Mouse (Mus musculus) embryonic facial prominence, embryonic 15.5 days (tissue): ENCODE results near the gene Akap8. TPM values are rescaled to one million over a fixed set of nuclear protein-coding genes. Genes with fewer than 3 reads are reported as not detected.

Source experiments
- ATAC-seq: fragments of 200-750 bp; cut with Nextera tagmentation; 2 replicates; pipeline ENCODE4 v1.8.0; 2017; ENCODE audit warnings: low read depth, moderate TSS enrichment; ENCODE audit not compliant: insufficient number of reproducible peaks, low FRiP score, low TSS enrichment
- H3K27ac ChIP-seq: fragments of 300-500 bp; sonication (generic); replicated peaks from 2 replicates; pipeline ENCODE4 v1.5.1; 2015; ENCODE audit warnings: mild to moderate bottlenecking, inconsistent platforms
- H3K27me3 ChIP-seq: fragments of 300-500 bp; sonication (generic); 2 replicates; pipeline ENCODE4 v1.6.1; 2015; ENCODE audit warnings: inconsistent platforms
- H3K36me3 ChIP-seq: fragments of 300-500 bp; sonication (generic); 2 replicates; pipeline ENCODE4 v1.6.1; 2015; ENCODE audit warnings: mild to moderate bottlenecking, inconsistent platforms
- H3K4me1 ChIP-seq: fragments of 300-500 bp; sonication (generic); 2 replicates; pipeline ENCODE4 v1.6.1; 2015; ENCODE audit warnings: inconsistent platforms
- H3K4me2 ChIP-seq: fragments of 300-500 bp; sonication (generic); replicated peaks from 2 replicates; pipeline ENCODE4 v1.6.1; 2015; ENCODE audit warnings: mild to moderate bottlenecking, inconsistent platforms
- H3K4me3 ChIP-seq: fragments of 300-500 bp; sonication (generic); replicated peaks from 2 replicates; pipeline ENCODE4 v1.5.1; 2015; ENCODE audit warnings: mild to moderate bottlenecking, inconsistent platforms
- H3K9ac ChIP-seq: fragments of 300-500 bp; sonication (generic); 2 replicates; pipeline ENCODE4 v1.6.1; 2015; ENCODE audit warnings: inconsistent platforms
- H3K9me3 ChIP-seq: fragments of 300-500 bp; sonication (generic); replicated peaks from 2 replicates; pipeline ENCODE4 v1.6.1; 2016; ENCODE audit warnings: inconsistent platforms
- WGBS: fragments of 180-500 bp; shearing (Covaris S2); methylation state at CpG from one replicate; pipeline ENCODE4 v1.1.7; 2015; 5-methylcytosine and 5-hydroxymethylcytosine counted together
- polyA plus RNA-seq: library from polyadenylated mRNA; unstranded; fragments of >200 nt; fragmentation: Nextera tagmentation; extraction: Ambion mirVana; gene quantifications from 2 replicates; pipeline ENCODE4 v1.2.1, GENCODE M21; 2015

Akap8 gene
- polyA plus RNA-seq, 1 experiment from 2014 or later, result 97.9 TPM

DNA sequence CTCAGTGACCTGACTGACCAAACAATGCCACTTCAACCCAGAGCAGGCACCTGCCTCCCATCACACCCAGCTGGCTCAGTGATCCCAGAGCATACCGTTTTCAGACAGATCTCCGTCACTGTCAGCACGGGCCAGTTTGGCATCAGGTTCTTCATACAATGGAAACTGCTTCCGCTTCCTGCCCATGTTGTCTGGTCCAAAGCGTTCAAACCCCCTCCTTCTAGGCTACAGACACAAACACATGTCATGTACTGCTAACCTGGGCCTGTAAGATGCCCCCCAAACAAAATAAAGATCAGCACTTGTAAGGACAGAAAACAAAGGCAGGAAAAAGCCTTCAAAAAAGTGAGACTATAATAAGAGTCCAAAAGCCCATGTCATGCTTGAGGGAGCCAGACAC, 5.5 kb downstream of the Akap8 start:
- peaks cover 12% of the 10 kb centered on the region for H3K4me1 ChIP-seq
- H3K27ac ChIP-seq, result no peak overlapping the region
- no peak for ATAC-seq
- no peak overlapping the region for H3K9ac ChIP-seq
- no peaks in the 10 kb centered on the region for H3K9me3 ChIP-seq
- H3K4me2 ChIP-seq, result no peak overlapping the region
- peaks cover 73% of the 10 kb centered on the region for H3K36me3 ChIP-seq
- no peak overlapping the region for H3K4me3 ChIP-seq
- no peaks in the 10 kb centered on the region for H3K27me3 ChIP-seq
- WGBS, result 94% methylated on average over 5 of the region's 5 CpGs

DNA sequence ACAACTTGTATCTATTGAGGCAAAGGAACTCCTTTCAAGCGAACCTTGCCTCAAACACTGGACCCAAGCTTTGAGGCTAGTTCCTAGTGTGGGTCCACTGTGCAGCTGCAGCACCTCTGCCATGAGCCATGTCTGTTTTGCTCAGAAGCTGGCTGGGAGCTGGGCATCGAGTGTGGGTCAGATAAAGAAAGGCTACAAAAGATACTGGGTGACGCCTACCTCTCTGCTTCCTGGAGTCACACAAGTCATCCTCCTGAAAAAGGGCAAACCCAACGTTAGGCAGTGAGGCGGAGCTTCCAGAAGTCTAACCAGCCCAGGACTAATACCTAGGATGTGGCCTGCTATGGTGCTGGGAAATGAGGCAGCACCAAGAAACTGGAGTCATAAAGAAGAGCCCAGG, 7.1 kb downstream of the Akap8 start:
- H3K4me1 ChIP-seq, result peaks cover 6% of the 10 kb centered on the region
- no peak for ATAC-seq
- no peaks in the 10 kb centered on the region for H3K9me3 ChIP-seq
- H3K27ac ChIP-seq, result no peak overlapping the region
- H3K4me3 ChIP-seq, result no peak overlapping the region
- H3K9ac ChIP-seq, result no peak overlapping the region
- H3K36me3 ChIP-seq, result peaks cover 90% of the 10 kb centered on the region
- H3K27me3 ChIP-seq, result no peaks in the 10 kb centered on the region
- H3K4me2 ChIP-seq, result no peak overlapping the region
- WGBS, result 80% methylated on average over 5 of the region's 5 CpGs

DNA sequence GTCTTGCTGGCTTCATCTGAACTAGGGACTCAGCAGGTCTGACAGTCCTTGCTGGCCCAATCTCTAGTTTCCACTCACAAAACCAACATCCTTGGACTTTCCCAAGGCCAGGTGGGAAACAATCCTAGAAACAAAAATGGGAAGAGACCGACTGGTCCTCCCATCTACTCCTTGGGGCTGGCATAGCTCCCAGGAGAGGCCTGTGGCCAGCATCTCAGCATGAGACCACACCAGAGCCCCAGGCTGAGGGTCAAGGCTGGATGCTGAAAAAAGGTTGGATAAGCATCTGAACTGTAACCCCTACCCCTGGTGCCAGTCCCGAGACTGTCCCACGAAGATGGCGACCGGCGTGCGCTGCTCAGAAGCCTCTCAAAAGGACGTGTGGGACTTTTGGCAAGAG, 8.2 kb downstream of the Akap8 start:
- Histone ChIP-seq H3K9ac (no peak overlapping the region), H3K9me3 (no peaks in the 10 kb centered on the region), H3K4me1 (no peaks in the 10 kb centered on the region), H3K4me2 (no peak overlapping the region), H3K27me3 (no peaks in the 10 kb centered on the region), H3K4me3 (no peak overlapping the region), H3K27ac (no peak overlapping the region), H3K36me3 (peaks cover 99% of the 10 kb centered on the region)
- no peak for ATAC-seq
- WGBS, result 95% methylated on average over 8 of the region's 8 CpGs

DNA sequence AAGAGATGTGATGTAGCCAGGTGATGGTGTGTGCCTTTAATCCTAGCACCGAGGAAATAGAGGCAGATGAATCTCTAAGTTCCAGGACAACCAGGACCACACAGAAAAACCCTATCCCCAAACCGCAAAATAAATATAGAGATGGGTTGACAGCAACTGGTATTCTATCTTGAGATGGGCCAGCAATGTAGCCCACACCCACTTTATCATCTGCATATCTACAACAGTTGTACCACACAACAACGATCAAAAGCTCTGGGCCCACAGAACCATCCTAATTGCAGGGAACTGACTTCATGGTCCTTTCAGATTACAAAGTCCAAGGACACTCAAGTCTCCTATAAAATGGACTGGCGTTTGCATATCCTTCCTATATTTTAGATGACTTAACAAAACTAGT, 13.1 kb downstream of the Akap8 start:
- WGBS, result 91% methylated on average over 4 of the region's 4 CpGs
- Histone ChIP-seq H3K4me2 (no peak overlapping the region), H3K27me3 (no peaks in the 10 kb centered on the region), H3K36me3 (peaks cover 96% of the 10 kb centered on the region), H3K9me3 (no peaks in the 10 kb centered on the region), H3K4me3 (no peak overlapping the region), H3K4me1 (no peaks in the 10 kb centered on the region), H3K9ac (no peak overlapping the region), H3K27ac (no peak overlapping the region)
- no peak for ATAC-seq

DNA sequence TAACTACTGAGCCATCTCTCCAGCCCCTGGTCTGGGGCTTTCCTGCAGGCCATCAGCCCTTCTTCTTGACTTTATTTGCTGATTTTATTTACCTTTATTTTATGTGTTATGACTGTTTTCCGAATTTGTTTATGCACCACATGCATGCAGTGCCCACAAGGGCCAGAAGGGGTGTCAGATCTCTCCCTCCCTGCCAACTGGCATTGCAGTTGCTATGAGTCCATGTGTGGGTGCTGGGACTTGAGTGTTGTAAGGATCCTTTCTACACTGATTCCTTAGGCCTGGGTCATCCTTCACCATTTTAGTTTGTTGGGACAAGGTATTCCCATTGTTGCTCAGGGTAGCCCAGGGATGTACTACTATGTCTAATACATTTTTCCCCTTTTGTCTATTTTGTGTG, 22.9 kb downstream of the Akap8 start:
- Histone ChIP-seq H3K27ac (no peak overlapping the region), H3K9ac (no peak overlapping the region), H3K9me3 (no peaks in the 10 kb centered on the region), H3K27me3 (no peaks in the 10 kb centered on the region), H3K4me2 (no peak overlapping the region), H3K4me1 (no peaks in the 10 kb centered on the region), H3K36me3 (0 out of 2 replicates have a peak, but pooled peaks cover under 1% of the 10 kb centered on the region), H3K4me3 (no peak overlapping the region)
- ATAC-seq, result no peak
- WGBS, result 88% methylated on average over 1 of the region's 1 CpGs

DNA sequence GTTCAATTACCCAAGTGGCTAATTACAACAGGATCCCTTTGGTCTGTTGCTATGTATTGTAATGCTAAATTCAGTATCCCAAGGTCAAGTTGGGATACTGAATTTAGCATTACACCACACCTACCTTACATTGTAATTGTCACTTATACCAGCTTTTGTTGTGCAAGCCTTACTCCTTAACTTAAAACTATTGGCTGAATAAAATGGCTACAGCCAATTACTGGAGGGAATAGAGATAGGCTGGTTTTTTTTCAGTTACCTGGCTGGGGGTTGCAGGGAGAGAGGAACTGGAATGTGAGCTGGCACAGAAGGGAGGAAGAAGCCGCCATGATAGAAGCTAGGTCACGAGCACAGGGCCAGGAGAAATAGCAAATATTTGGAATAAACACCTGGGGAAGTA, 25.1 kb downstream of the Akap8 start:
- H3K9me3 ChIP-seq, result no peaks in the 10 kb centered on the region
- H3K4me3 ChIP-seq, result no peak overlapping the region
- ATAC-seq, result no peak
- H3K9ac ChIP-seq, result no peak overlapping the region
- 89% methylated on average over 2 of the region's 2 CpGs for WGBS
- no peaks in the 10 kb centered on the region for H3K36me3 ChIP-seq
- H3K4me2 ChIP-seq, result no peak overlapping the region
- H3K27ac ChIP-seq, result no peak overlapping the region
- no peaks in the 10 kb centered on the region for H3K27me3 ChIP-seq
- H3K4me1 ChIP-seq, result no peaks in the 10 kb centered on the region

DNA sequence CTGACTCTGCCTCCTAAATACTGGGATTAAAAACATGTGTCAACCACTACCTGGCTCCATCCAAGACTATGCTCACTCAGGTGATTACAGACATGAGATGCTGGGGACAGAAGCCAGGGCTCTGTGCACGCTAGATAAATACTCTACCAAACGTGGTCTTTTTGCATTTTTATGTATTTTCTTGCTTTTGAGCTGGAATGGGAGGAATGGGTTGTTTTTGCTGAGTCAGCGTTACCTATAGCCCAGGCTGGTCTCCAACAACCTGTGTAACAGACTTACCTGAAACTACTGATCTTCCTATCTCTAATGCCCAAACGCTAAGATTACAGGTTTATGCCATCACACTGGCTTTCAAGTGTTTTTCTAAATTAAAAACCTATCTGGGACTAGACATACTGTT, 25.9 kb downstream of the Akap8 start:
- no peaks in the 10 kb centered on the region for H3K27me3 ChIP-seq
- H3K4me3 ChIP-seq, result no peak overlapping the region
- H3K4me1 ChIP-seq, result no peaks in the 10 kb centered on the region
- no peak overlapping the region for H3K9ac ChIP-seq
- no peak overlapping the region for H3K4me2 ChIP-seq
- ATAC-seq, result no peak
- WGBS, result 84% methylated on average over 4 of the region's 4 CpGs
- no peaks in the 10 kb centered on the region for H3K36me3 ChIP-seq
- H3K9me3 ChIP-seq, result no peaks in the 10 kb centered on the region
- H3K27ac ChIP-seq, result no peak overlapping the region

DNA sequence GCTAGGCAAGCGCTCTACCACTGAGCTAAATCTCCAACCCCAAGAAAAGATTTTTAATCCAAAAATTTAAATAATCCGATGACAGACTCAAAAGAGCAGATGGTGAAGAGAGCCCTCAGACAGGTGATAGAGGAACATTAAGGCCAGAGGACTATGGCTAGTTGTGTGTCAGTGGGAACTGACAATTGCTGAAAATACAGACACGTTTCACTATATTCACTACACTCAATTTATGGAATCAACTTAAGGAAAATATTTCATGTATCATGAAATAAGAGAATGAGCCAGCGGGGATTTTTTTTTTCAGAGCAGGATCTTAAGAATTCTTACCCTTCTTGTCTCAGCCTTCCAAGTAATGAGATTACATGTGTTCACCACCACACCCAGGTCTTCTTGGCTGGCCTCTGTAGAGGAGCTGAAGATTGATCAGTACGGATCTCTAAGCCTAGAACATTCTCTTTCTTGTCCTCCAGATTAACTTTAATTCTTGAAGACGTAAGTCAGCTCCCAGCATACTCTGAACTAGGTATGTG, 35.8 kb downstream of the Akap8 start:
- peak overlapping the region; percentile 97 for H3K9ac ChIP-seq
- no peaks in the 10 kb centered on the region for H3K36me3 ChIP-seq
- 38% methylated on average over 6 of the region's 6 CpGs for WGBS
- peak overlapping the region; percentile 99 for H3K27ac ChIP-seq
- no peak for ATAC-seq
- H3K4me1 ChIP-seq, result peaks cover 24% of the 10 kb centered on the region
- peak overlapping the region; percentile 98 for H3K4me3 ChIP-seq
- H3K9me3 ChIP-seq, result no peaks in the 10 kb centered on the region
- H3K27me3 ChIP-seq, result no peaks in the 10 kb centered on the region
- H3K4me2 ChIP-seq, result peak overlapping the region; percentile 70

DNA sequence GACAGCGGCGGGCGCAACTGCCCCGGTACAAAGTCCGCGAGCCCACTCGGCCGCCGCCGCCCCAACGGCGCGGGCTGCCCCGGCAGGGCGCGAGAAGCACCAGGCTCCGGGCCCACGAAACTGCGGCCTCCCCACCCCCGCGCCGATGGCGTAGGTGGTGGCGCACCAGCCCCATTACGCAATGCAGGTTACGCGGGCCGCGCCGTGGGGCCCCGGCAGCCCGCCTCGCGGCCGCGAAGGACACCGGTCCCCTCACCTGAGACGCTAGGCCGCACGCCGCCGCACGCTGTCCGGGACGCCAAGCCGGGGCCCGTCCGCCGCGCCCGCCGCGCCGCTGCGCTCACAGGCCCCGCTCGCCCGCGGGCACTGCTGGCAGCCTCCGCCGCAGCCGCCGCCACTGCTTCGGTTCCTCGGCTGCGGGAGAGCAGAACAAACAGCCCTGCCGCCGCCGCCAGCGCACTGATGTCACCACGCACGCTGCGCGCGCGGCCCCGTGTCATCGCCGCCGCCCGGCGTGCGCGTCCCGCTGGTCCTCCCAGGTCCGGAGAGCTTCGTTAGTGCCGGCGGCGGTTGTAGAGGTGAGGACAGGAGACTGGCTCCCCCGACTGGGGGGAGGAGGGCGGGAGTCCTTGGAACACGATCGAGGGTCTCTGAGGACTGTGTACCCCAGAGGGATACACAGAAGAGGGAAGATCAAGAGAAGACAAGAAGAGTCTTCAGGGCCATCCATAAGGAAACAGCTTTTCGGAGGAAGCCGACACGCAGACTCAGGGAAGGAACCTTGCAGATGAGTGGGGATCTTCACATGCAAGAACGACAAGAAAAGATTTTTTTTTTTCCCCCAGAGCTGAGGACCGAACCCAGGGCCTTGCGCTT, 36.5 kb downstream of the Akap8 start, which contains the start of gene Brd4:
Gene Brd4 (minus strand): TSS at position 461 of the 876 bp plus-strand sequence.
- H3K4me1 ChIP-seq, result peaks cover 24% of the 10 kb centered on the region
- H3K9me3 ChIP-seq, result no peaks in the 10 kb centered on the region
- peak within 1 kb of the TSS; percentile 97 for H3K9ac ChIP-seq
- peak within 1 kb of the TSS; percentile 99 for H3K27ac ChIP-seq
- WGBS, result under 1% methylated on average over 58 of the region's 100 CpGs
- H3K4me3 ChIP-seq, result peak within 1 kb of the TSS; percentile 98
- peak; percentile 91 for ATAC-seq
- H3K4me2 ChIP-seq, result peak within 1 kb of the TSS; percentile 70
- H3K27me3 ChIP-seq, result no peaks in the 10 kb centered on the region
- H3K36me3 ChIP-seq, result no peaks in the 10 kb centered on the region

DNA sequence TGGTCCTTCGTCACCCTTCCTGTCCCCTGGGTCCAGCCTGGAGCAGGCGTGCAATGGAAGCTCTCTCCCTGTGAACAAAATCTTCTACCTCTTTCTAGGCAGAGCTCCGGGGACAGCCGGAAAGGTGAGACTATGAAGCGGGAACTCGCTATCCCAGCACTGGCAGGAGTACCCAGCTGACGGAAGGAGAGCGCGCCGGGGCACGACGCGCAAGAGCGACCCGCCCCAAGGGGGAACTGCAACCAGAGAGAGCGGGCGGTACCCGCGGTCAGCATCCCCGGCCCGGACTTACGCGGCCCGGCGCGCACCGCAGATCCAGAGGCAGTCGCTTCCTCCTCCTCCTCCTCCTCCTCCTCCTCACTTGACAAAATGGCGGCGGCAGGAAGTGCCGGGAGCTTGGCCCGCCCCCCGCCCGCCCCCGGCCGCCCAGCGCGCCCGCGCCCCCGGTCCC, 37.2 kb downstream of the Akap8 start:
- 0% methylated on average over 26 of the region's 41 CpGs for WGBS
- peak overlapping the region; percentile 99 for H3K27ac ChIP-seq
- peak overlapping the region; percentile 98 for H3K4me3 ChIP-seq
- peaks cover 24% of the 10 kb centered on the region for H3K4me1 ChIP-seq
- peak; percentile 69 for ATAC-seq
- no peaks in the 10 kb centered on the region for H3K36me3 ChIP-seq
- H3K27me3 ChIP-seq, result no peaks in the 10 kb centered on the region
- H3K9ac ChIP-seq, result peak overlapping the region; percentile 97
- H3K9me3 ChIP-seq, result no peaks in the 10 kb centered on the region
- H3K4me2 ChIP-seq, result peak overlapping the region; percentile 70

DNA sequence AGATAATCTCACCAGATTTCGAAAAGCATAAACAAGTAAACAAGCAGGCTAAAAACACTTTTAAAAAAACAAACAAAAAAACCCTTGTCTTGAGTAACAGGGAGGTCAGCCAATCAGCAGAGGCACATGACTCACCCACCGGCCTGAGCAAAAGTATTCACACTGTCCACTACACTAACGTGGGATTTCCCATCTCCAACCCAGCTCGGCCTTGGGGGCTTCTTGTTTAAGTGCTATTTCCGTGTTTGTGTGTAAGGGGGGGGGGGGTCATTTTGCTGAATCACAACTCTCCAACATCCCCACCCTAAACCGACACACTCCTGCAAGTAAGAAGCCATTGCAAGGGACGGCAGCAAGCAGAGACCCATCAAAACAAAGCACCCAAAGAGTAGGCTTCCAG, 37.7 kb downstream of the Akap8 start:
- Histone ChIP-seq H3K4me1 (peaks cover 24% of the 10 kb centered on the region), H3K4me3 (peak overlapping the region; percentile 98), H3K27me3 (no peaks in the 10 kb centered on the region), H3K9me3 (no peaks in the 10 kb centered on the region), H3K9ac (peak overlapping the region; percentile 97), H3K4me2 (peak overlapping the region; percentile 70), H3K27ac (peak overlapping the region; percentile 99), H3K36me3 (no peaks in the 10 kb centered on the region)
- WGBS, result 7% methylated on average over 7 of the region's 7 CpGs
- ATAC-seq, result 0 out of 2 replicates have a peak, but pooled peaks have one; percentile 16
